Mouse (Mus musculus) spleen, adult 18-20 months (tissue): ENCODE measurements around the gene Gm20219.

Experiments used
- DNase-seq, 2 experiments: peaks; one replicate each; pipeline ENCODE4 v3.0.0; 2022; ENCODE audit warnings: mixed read lengths in 2 of 2

Gene Gm20219

GRCm38 (mm10) chr17:56554122-56554551, at the start of gene Gm20219:
Gene Gm20219 (minus strand): TSS chr17:56554387.
- DNase-seq = peak in 1 of 2 experiments; percentile 5

- DNase-seq = no peak
Measured at GRCm38 (mm10) chr17:56604070-56604380, 49.8 kb upstream of the Gm20219 start.

GRCm38 (mm10) chr17:56603186-56604069, 49.2 kb upstream of the Gm20219 start:
- no peak for DNase-seq

GRCm38 (mm10) chr17:56593527-56594271, 39.5 kb upstream of the Gm20219 start:
- DNase-seq = no peak

GRCm38 (mm10) chr17:56592553-56592952, 38.4 kb upstream of the Gm20219 start:
- DNase-seq = no peak

- no peak for DNase-seq
Measured at GRCm38 (mm10) chr17:56588921-56589320, 34.7 kb upstream of the Gm20219 start.

- DNase-seq = no peak
Measured at GRCm38 (mm10) chr17:56587773-56588172, 33.6 kb upstream of the Gm20219 start.

GRCm38 (mm10) chr17:56585171-56585821, 31.1 kb upstream of the Gm20219 start:
- DNase-seq = peak; percentile 57 to 64

GRCm38 (mm10) chr17:56584257-56585130, 30.3 kb upstream of the Gm20219 start, which contains the start of the genes Safb2 and Safb:
Gene Safb2 (minus strand): TSS chr17:56584585.
Gene Safb (plus strand): TSS chr17:56584825.
- DNase-seq = peak; percentile 97 to 99

GRCm38 (mm10) chr17:56583611-56584256, 29.5 kb upstream of the Gm20219 start:
- DNase-seq = no peak

- DNase-seq = no peak
Measured at GRCm38 (mm10) chr17:56583071-56583470, 28.9 kb upstream of the Gm20219 start.

- DNase-seq = no peak
Measured at GRCm38 (mm10) chr17:56572939-56573338, 18.8 kb upstream of the Gm20219 start.

- DNase-seq = no peak
Measured at GRCm38 (mm10) chr17:56572154-56572553, 18.0 kb upstream of the Gm20219 start.

GRCm38 (mm10) chr17:56570287-56570686, 16.1 kb upstream of the Gm20219 start:
- no peak for DNase-seq

GRCm38 (mm10) chr17:56567370-56567769, 13.2 kb upstream of the Gm20219 start:
- DNase-seq = no peak

GRCm38 (mm10) chr17:56566918-56567317, 12.7 kb upstream of the Gm20219 start:
- no peak for DNase-seq

GRCm38 (mm10) chr17:56566293-56566692, 12.1 kb upstream of the Gm20219 start:
- DNase-seq = no peak

- no peak for DNase-seq
Measured at GRCm38 (mm10) chr17:56561866-56562265, 7.7 kb upstream of the Gm20219 start.

GRCm38 (mm10) chr17:56560131-56560530, 5.9 kb upstream of the Gm20219 start:
- no peak for DNase-seq

- DNase-seq = no peak
Measured at GRCm38 (mm10) chr17:56559386-56559785, 5.2 kb upstream of the Gm20219 start.

- peak; percentile 32 to 67 for DNase-seq
Measured at GRCm38 (mm10) chr17:56558448-56558847, 4.3 kb upstream of the Gm20219 start.
